ENCODE assay signal across 8 mouse cellular contexts in genomic region chr7:87246580-87246934, GRCm38 (mm10). TPM values are rescaled to one million over a fixed set of nuclear protein-coding genes. Genes with fewer than 3 reads are reported as not detected.
A peak's percentile ranks its signal among the peaks of the same experiment; 100 is the strongest.
DNase-seq lines count a peak whose midpoint lies in the region; ATAC-seq and TF ChIP-seq lines count a peak whose summit lies in the region.

No protein-coding gene starts in this region.

- H3K4me3 ChIP-seq in ES-E14 (ENCODE audit: insufficient read depth in 1 of 2, low read depth in 1 of 2, low read length in 2 of 2, poor library complexity in 1 of 2, severe bottlenecking in 1 of 2) (peak overlapping the region; percentile 82 to 83), myocyte (peak overlapping the region; percentile 26)
- peak overlapping the region; percentile 75 for H3K4me3 ChIP-seq in hindbrain, embryonic 13.5 days

- H3K36me3 ChIP-seq in ES-E14 (ENCODE audit: control insufficient read depth, insufficient read depth, low read length, poor library complexity, severe bottlenecking) (no peaks in the 10 kb centered on the region), myocyte (ENCODE audit: control insufficient read depth, insufficient read depth) (no peaks in the 10 kb centered on the region)
- no peaks in the 10 kb centered on the region for H3K36me3 ChIP-seq in hindbrain, embryonic 13.5 days

- peak overlapping the region; percentile 27 for H3ac ChIP-seq in myocyte (ENCODE audit: control insufficient read depth, insufficient read length)

- H3K79me2 ChIP-seq in myocyte (ENCODE audit: control insufficient read depth, insufficient read depth) = no peaks in the 10 kb centered on the region

- peak overlapping the region; percentile 86 for H3K9ac ChIP-seq in ES-E14 (ENCODE audit: insufficient read depth, low read depth, low read length, poor library complexity, severe bottlenecking)
- peak overlapping the region; percentile 89 for H3K9ac ChIP-seq in hindbrain, embryonic 13.5 days

- TF ChIP-seq POLR2A in myocyte (IDR thresholded peaks at IDR 0.05; ENCODE audit: insufficient read length, low read depth) = no peak

- peaks cover 2% of the 10 kb centered on the region in 2 experiments; a peak in 1 of 4 replicates for H3K4me1 ChIP-seq in ES-E14 (ENCODE audit: control insufficient read depth in 2 of 2, insufficient read depth in 2 of 2, low read length in 2 of 2, poor library complexity in 1 of 2)
- H3K4me1 ChIP-seq in hindbrain, embryonic 13.5 days (replicated peaks) = peaks cover 10% of the 10 kb centered on the region

- no peaks in the 10 kb centered on the region for H3K27me3 ChIP-seq in hindbrain, embryonic 13.5 days
- no peaks in the 10 kb centered on the region for H3K27me3 ChIP-seq in myocyte (ENCODE audit: control insufficient read depth, insufficient read depth, insufficient read length)

- H3K4me2 ChIP-seq in hindbrain, embryonic 13.5 days = peak overlapping the region; percentile 75
- H3K4me2 ChIP-seq in myocyte (ENCODE audit: low read depth) = peak overlapping the region; percentile 79

- 0% methylated on average over 28 of the region's 30 CpGs for WGBS in hindbrain, embryonic 13.5 days

- in situ Hi-C loops in ES-E14 (cut with MboI; ENCODE audit: low sequenced_read_pairs in 2 of 2, unreplicated experiment in 2 of 2) = no loop called here

- peak; percentile 96 for ATAC-seq in hindbrain, embryonic 13.5 days (ENCODE audit: low FRiP score)

- H3K9me3 ChIP-seq in ES-E14 (ENCODE audit: control insufficient read depth, insufficient read depth, low read depth, low read length) = no peaks in the 10 kb centered on the region
- H3K9me3 ChIP-seq in hindbrain, embryonic 13.5 days = no peaks in the 10 kb centered on the region

- DNase-seq in ES-E14 (ENCODE audit: low read depth, low spot score) (peak; percentile 40), liver (peak; percentile 23)
- DNase-seq in adrenal gland, postnatal 10 days = peak; percentile 59
- peak; percentile 45 for DNase-seq in forelimb bud, embryonic 11.5 days (ENCODE audit: low read depth, low spot score)
- DNase-seq in layer of hippocampus, postnatal 25 days (ENCODE audit: extremely low spot score in 1 of 2, low spot score in 1 of 2) = no peak
- no peak for DNase-seq in layer of hippocampus, adult 8-10 months (ENCODE audit: low spot score in 2 of 2)

- H3K27ac ChIP-seq in ES-E14 (ENCODE audit: insufficient read depth, low read depth, low read length, poor library complexity, severe bottlenecking) = no peak overlapping the region; the same call in 1 of the 2 replicates
- peak overlapping the region; percentile 66 for H3K27ac ChIP-seq in hindbrain, embryonic 13.5 days

TF ChIP-seq in ES-E14, 5 proteins besides CTCF, POLR2A, EP300 and RAD21:
- TF ChIP-seq HCFC1 (IDR thresholded peaks at IDR 0.05; ENCODE audit: borderline replicate concordance, insufficient read depth, low read length) (no peak), ZC3H11A (IDR thresholded peaks at IDR 0.05; ENCODE audit: borderline replicate concordance, low read depth, low read length) (no peak), CHD2 (IDR thresholded peaks at IDR 0.05; ENCODE audit: low read depth, low read length) (no peak), ZNF384 (IDR thresholded peaks at IDR 0.05; ENCODE audit: low read depth, low read length) (no peak), MAFK (IDR thresholded peaks at IDR 0.05; ENCODE audit: insufficient read depth, low read depth, low read length) (no peak)
TF ChIP-seq in ES-E14: peak in this region for 0.

TF ChIP-seq in myocyte, 11 proteins besides CTCF, POLR2A, EP300 and RAD21:
- TF ChIP-seq E2F4 (IDR thresholded peaks at IDR 0.05; ENCODE audit: insufficient read depth) (no peak), MYOG (IDR thresholded peaks at IDR 0.05; ENCODE audit: control insufficient read depth in 1 of 3, insufficient read depth in 1 of 3, insufficient read length in 2 of 3, low read depth in 2 of 3) (no peak), POLR2AphosphoS2 (IDR thresholded peaks at IDR 0.05; ENCODE audit: insufficient read length, low read depth) (no peak), MYOD1 (IDR thresholded peaks at IDR 0.05; ENCODE audit: control insufficient read depth in 1 of 3, insufficient read length in 2 of 3, low read depth in 2 of 3) (no peak), SRF (IDR thresholded peaks at IDR 0.05; ENCODE audit: control insufficient read depth, insufficient read length, low read depth) (no peak), TCF3 (IDR thresholded peaks at IDR 0.05; ENCODE audit: insufficient read length, low read depth) (no peak), USF1 (IDR thresholded peaks at IDR 0.05; ENCODE audit: low read depth) (no peak), MAX (IDR thresholded peaks at IDR 0.05; ENCODE audit: low read depth) (no peak), TCF12 (IDR thresholded peaks at IDR 0.05; ENCODE audit: insufficient read depth, poor library complexity, severe bottlenecking) (no peak), REST (IDR thresholded peaks at IDR 0.05; ENCODE audit: insufficient read depth, insufficient read length) (no peak)

RNA-seq across cellular contexts. Expression of gene Nox4, which starts 0.7 kb away (rescaled TPM):
- 2.2 and 2.6 TPM in 2 replicates for total RNA-seq in ES-E14 (2012; rRNA removed)
- 1 to 10 TPM; 1.1 to 1.5 TPM for total RNA-seq in adrenal gland, postnatal 10 days (2021)
- polyA plus RNA-seq in hindbrain, embryonic 13.5 days (2015; fragmentation: Nextera tagmentation; extraction: Ambion mirVana) = 2.8 and 2.9 TPM in 2 replicates
- 0.98 TPM for polyA plus RNA-seq in myocyte (2012; fragmentation: generic; extraction: Trizol)
- total RNA-seq in layer of hippocampus, postnatal 25 days (2021) = under 1 TPM in 1 of 2 experiments, not detected in 1; 0.27 TPM
- total RNA-seq in layer of hippocampus, adult 8-10 months (2022) = under 1 TPM; 0.16 to 0.37 (median 0.17) TPM

Comparison
In these comparisons a context has a peak if more than half of its experiments do, and no peak if none do; other contexts are left out.
1. DNase-seq: peak in ES-E14 (single experiment), adrenal gland, postnatal 10 days (single experiment), forelimb bud, embryonic 11.5 days (single experiment) and liver (single experiment); none in layer of hippocampus, postnatal 25 days (0 of 2) and layer of hippocampus, adult 8-10 months (0 of 2).
2. H3K4me3 ChIP-seq: peak in every context shown above with its lines; median percentile 82 in ES-E14; 75 in hindbrain, embryonic 13.5 days; 26 in myocyte.